Mouse (Mus musculus) thymus, adult 2 months (tissue): ENCODE data around the gene Atp6v0c. TPM values are rescaled to one million over a fixed set of nuclear protein-coding genes. Genes with fewer than 3 reads are reported as not detected.

Experiments
- DNase-seq: peaks from one replicate; pipeline ENCODE4 v3.0.0; 2021
- H3K27ac ChIP-seq: fragments of 200-500 bp; 2 replicates; pipeline ENCODE4 v1.5.1; 2012; ENCODE audit warnings: low read length, control low read depth; ENCODE audit not compliant: control insufficient read depth, insufficient read depth
- H3K27me3 ChIP-seq: fragments of 200-500 bp; 2 replicates; pipeline ENCODE4 v1.6.1; 2012; ENCODE audit warnings: mild to moderate bottlenecking, low read length, moderate library complexity, mixed read lengths; ENCODE audit not compliant: control insufficient read depth, insufficient read depth
- H3K36me3 ChIP-seq: fragments of 200-500 bp; 2 replicates; pipeline ENCODE4 v1.6.1; 2012; ENCODE audit warnings: mild to moderate bottlenecking, low read length, moderate library complexity; ENCODE audit not compliant: control insufficient read depth, insufficient read depth
- H3K4me1 ChIP-seq: fragments of 200-500 bp; replicated peaks from 2 replicates; pipeline ENCODE4 v1.6.1; 2012; ENCODE audit warnings: low read length; ENCODE audit not compliant: control insufficient read depth, insufficient read depth
- H3K4me3 ChIP-seq: fragments of 200-500 bp; 2 replicates; pipeline ENCODE4 v1.5.1; 2012; ENCODE audit warnings: mild to moderate bottlenecking, low read length, control low read depth, moderate library complexity; ENCODE audit not compliant: control insufficient read depth, insufficient read depth
- CTCF ChIP-seq: fragments of 200-500 bp; IDR thresholded peaks from 2 replicates; pipeline ENCODE4 v1.5.1; 2012; ENCODE audit warnings: mild to moderate bottlenecking, control low read depth, low read length, moderate library complexity, borderline replicate concordance; ENCODE audit not compliant: control insufficient read depth, poor library complexity, insufficient read depth; ENCODE audit errors: extremely low read depth
- POLR2A ChIP-seq: fragments of 200-500 bp; IDR thresholded peaks from 2 replicates; pipeline ENCODE4 v1.6.1; 2012; ENCODE audit warnings: mild to moderate bottlenecking, low read length, control low read depth, moderate library complexity; ENCODE audit not compliant: control insufficient read depth, poor library complexity, insufficient read depth; ENCODE audit errors: extremely low read depth
- WGBS: fragments of 180-500 bp; shearing (Covaris S2); methylation state at CpG from one replicate; pipeline ENCODE4 v1.1.7; 2018; 5-methylcytosine and 5-hydroxymethylcytosine counted together
- polyA plus RNA-seq: library from polyadenylated mRNA; depleted of rRNA; stranded (reverse); fragments of >200 nt; gene quantifications from 2 replicates; pipeline ENCODE4 v1.2.3, GENCODE M21; 2012

Gene Atp6v0c
- polyA plus RNA-seq, 1 experiment = 1,122 TPM

- Histone ChIP-seq H3K4me1 (peaks cover 27% of the 10 kb centered on the region), H3K36me3 (no peaks in the 10 kb centered on the region), H3K27ac (no peak overlapping the region), H3K27me3 (peaks cover 11% of the 10 kb centered on the region; the same call in 1 of the 2 replicates), H3K4me3 (peak overlapping the region; percentile 81)
- TF ChIP-seq POLR2A (no peak), CTCF (no peak)
- DNase-seq = peak; percentile 32
- WGBS = 9% methylated on average over 15 of the region's 15 CpGs
These were observed 36.4 kb upstream of the Atp6v0c start for GRCm38 (mm10) chr17:24205908-24206361.

- H3K27ac ChIP-seq = no peak within 1 kb of the TSS
- no peaks in the 10 kb centered on the region for H3K36me3 ChIP-seq
- H3K4me3 ChIP-seq = peak within 1 kb of the TSS; percentile 81
- DNase-seq = peak; percentile 85
- TF ChIP-seq CTCF (no peak), POLR2A (no peak)
- WGBS = 1% methylated on average over 65 of the region's 65 CpGs
- peaks cover 27% of the 10 kb centered on the region for H3K4me1 ChIP-seq
- peaks cover 11% of the 10 kb centered on the region; the same call in 1 of the 2 replicates for H3K27me3 ChIP-seq
These were observed 35.9 kb upstream of the Atp6v0c start, which contains the start of gene Tbc1d24 for GRCm38 (mm10) chr17:24205284-24205888. Gene Tbc1d24 (minus strand): TSS chr17:24205562.

DNA sequence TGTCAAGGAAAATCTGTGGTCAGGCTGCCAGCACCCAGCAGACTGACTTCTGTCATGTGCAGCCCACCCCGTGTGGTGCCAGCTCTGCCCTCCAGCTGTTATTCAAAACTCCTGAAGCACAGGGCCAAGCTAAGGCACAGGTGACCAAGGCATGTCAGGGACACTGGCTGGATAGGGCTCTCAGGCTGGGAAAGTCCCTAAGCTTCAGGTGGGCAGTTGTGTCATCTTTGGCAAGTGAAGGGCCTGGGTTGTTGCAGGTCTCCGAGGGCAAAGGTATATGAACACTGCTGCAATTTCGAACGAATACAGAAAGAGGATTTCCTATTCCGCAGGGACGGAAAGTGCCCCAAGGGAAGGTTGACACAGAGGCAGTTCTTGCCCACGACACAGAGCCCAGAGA is 35.3 kb upstream of the Atp6v0c start:
- no peak for TF ChIP-seq CTCF
- no peak for TF ChIP-seq POLR2A
- H3K27me3 ChIP-seq = peaks cover 11% of the 10 kb centered on the region; the same call in 1 of the 2 replicates
- H3K4me1 ChIP-seq = peaks cover 27% of the 10 kb centered on the region
- no peaks in the 10 kb centered on the region for H3K36me3 ChIP-seq
- H3K27ac ChIP-seq = no peak overlapping the region
- H3K4me3 ChIP-seq = peak overlapping the region; percentile 81
- WGBS = 4% methylated on average over 7 of the region's 7 CpGs
- DNase-seq = no peak

- Histone ChIP-seq H3K4me1 (peaks cover 25% of the 10 kb centered on the region), H3K36me3 (no peaks in the 10 kb centered on the region), H3K27me3 (peaks cover 9% of the 10 kb centered on the region; the same call in 1 of the 2 replicates), H3K4me3 (no peak overlapping the region), H3K27ac (no peak overlapping the region)
- DNase-seq = no peak
- no peak for TF ChIP-seq CTCF
- no peak for TF ChIP-seq POLR2A
- 95% methylated on average over 3 of the region's 3 CpGs for WGBS
These were observed 34.4 kb upstream of the Atp6v0c start for GRCm38 (mm10) chr17:24203611-24204534.

DNA sequence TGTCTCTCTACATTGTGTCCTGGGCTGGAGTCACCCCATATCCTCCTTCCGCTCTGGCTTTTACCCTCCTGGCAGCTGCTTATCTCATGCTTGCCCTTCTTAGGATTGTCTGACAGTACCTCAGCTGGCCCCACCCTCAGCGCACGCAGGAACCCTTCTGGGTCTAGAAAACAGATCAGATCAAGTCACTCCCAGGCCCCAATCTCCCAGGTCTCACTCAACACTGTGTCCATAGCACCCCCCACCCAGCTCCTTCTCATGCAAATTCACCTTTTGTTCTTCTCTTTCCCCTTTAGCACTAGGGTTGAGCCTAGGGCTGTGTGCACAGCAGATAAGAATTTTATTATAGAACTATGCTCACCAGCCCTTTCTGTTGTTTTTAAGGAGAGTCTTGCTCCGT is 33.6 kb upstream of the Atp6v0c start:
- no peak overlapping the region for H3K4me3 ChIP-seq
- DNase-seq = no peak
- 94% methylated on average over 4 of the region's 4 CpGs for WGBS

DNA sequence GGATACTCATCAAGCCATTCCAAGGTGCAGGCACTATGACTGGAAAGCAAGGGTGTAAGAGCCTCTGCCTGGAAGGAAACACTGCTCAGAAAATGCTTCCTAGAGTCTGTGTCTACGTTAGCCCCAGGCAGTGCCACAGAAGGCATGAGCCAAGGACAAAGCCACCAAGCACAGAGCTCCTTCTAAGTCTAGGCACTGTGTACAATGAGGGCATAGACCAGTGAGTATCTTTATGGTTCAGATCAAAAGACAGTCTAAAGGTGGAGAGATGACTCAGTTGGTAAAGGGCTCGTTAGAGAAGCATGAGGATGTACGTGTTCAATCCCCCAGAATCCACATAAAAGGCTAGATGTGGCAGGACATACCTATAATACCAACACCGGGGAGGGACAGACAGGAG is 31.6 kb upstream of the Atp6v0c start:
- peaks cover 13% of the 10 kb centered on the region for H3K4me1 ChIP-seq
- no peak overlapping the region for H3K27ac ChIP-seq
- H3K36me3 ChIP-seq = no peaks in the 10 kb centered on the region
- no peaks in the 10 kb centered on the region; the same call in 1 of the 2 replicates for H3K27me3 ChIP-seq
- TF ChIP-seq CTCF = no peak
- 78% methylated on average over 4 of the region's 4 CpGs for WGBS
- H3K4me3 ChIP-seq = no peak overlapping the region
- no peak for DNase-seq

More for the DNA sequence above, 33.6 kb upstream of the Atp6v0c start:
- H3K27me3 ChIP-seq = peaks cover 2% of the 10 kb centered on the region; the same call in 1 of the 2 replicates
- TF ChIP-seq POLR2A (no peak), CTCF (no peak)
- no peak overlapping the region for H3K27ac ChIP-seq
- H3K4me1 ChIP-seq = peaks cover 20% of the 10 kb centered on the region
- H3K36me3 ChIP-seq = no peaks in the 10 kb centered on the region

DNA sequence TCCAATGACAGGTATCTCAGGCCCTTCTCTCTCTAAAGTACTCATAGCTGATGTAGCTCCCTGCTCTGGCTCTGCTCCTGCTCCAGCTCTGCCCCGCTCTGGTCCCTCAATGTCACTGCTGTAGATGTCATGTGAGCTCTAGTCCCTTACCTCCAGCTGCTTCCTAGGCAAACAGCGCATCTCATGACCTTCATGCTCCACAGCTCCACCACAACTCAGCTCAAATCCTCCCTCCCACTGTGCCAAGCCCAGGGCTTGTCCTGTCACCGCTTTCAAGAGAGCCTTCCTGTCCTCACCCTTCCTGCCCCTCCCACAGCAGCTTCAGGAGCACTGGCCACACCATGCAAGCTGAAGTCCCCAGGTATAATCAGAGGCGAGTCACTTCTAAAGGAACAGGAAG is 30.2 kb upstream of the Atp6v0c start:
- Histone ChIP-seq H3K27me3 (no peaks in the 10 kb centered on the region), H3K4me1 (peaks cover 2% of the 10 kb centered on the region), H3K4me3 (no peak overlapping the region), H3K36me3 (no peaks in the 10 kb centered on the region), H3K27ac (no peak overlapping the region)
- 90% methylated on average over 4 of the region's 4 CpGs for WGBS
- TF ChIP-seq CTCF = no peak
- TF ChIP-seq POLR2A = no peak
- no peak for DNase-seq
